Mouse (Mus musculus) heart, postnatal 4 days (tissue): Measurements from ENCODE around the gene Pck1. TPM values are rescaled to one million over a fixed set of nuclear protein-coding genes. Genes with fewer than 3 reads are reported as not detected.
A peak's percentile ranks its signal among the peaks of the same experiment; 100 is the strongest.

ENCODE experiments used
- DNase-seq: peaks from one replicate; pipeline ENCODE4 v3.0.0; 2021
- total RNA-seq, 2 experiments: library from RNA; stranded (reverse); gene quantifications; 2 replicates each; pipeline ENCODE4 v1.2.3; 2021

Pck1 gene
- total RNA-seq, 2 experiments from 2014 or later = 4.6 to 5.4 TPM

GRCm38 (mm10) chr2:173151352-173151751, 1.5 kb upstream of the Pck1 start:
- DNase-seq = no peak

DNA sequence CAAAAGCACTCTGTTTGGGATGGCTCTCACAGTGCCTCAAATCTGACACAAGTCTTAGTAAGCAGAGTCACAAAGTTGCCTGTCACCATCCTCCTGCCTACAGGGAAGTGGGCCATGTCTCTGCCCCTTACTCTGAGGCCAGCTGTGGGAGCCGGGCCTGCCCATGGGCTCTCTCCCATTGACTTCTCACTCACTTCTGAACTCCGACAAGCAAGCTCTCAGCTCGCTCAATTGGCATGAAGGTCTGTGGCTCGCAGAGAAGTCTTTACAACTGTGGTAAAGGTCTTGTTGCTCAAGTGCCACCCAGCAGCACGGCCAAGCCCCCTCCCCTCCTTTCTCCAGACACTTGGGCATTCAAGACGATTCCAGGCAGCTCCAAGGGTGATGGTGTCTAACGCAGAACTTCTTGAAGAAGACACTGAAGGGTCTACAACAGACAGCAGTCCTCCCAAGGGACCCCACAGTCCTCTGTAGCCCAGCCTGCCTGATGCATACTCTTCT, 1.0 kb upstream of the Pck1 start:
- DNase-seq = no peak

DNA sequence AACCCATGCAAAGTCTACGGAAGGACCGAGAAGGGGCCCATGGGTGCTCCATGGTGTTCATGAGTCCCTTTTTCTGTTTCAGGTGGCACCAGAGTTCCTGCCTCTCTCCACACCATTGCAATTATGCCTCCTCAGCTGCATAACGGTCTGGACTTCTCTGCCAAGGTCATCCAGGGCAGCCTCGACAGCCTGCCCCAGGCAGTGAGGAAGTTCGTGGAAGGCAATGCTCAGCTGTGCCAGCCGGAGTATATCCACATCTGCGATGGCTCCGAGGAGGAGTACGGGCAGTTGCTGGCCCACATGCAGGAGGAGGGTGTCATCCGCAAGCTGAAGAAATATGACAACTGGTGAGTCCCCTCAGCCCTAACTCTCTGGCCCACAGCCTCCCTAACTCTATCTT, 418 bp downstream of the Pck1 start:
- DNase-seq = no peak

DNA sequence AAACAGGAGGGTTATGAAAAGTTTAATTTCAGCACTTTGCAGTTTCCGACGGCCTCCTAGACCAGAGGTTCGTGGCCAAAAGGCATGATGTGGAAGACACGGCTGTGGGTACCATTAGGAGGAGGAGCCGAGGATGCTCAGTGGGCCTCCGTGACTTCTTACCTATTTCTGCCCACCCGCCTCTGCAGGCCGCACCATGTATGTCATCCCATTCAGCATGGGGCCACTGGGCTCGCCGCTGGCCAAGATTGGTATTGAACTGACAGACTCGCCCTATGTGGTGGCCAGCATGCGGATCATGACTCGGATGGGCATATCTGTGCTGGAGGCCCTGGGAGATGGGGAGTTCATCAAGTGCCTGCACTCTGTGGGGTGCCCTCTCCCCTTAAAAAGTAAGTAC, 1.7 kb downstream of the Pck1 start:
- DNase-seq = no peak

DNA sequence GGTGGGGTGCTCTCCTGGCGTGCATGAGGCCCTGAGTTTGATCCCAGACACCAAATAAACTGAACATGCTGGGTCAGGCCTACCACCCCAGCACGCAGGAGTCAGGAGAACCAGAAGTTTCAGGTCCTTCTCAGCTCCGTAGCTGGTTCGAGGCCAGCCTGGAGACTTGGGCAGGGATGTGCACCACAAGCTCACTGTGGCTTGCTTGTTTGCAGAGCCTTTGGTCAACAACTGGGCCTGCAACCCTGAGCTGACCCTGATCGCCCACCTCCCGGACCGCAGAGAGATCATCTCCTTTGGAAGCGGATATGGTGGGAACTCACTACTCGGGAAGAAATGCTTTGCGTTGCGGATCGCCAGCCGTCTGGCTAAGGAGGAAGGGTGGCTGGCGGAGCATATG, 2.1 kb downstream of the Pck1 start:
- DNase-seq = no peak

GRCm38 (mm10) chr2:173155907-173156306, 3.1 kb downstream of the Pck1 start:
- DNase-seq = no peak

DNA sequence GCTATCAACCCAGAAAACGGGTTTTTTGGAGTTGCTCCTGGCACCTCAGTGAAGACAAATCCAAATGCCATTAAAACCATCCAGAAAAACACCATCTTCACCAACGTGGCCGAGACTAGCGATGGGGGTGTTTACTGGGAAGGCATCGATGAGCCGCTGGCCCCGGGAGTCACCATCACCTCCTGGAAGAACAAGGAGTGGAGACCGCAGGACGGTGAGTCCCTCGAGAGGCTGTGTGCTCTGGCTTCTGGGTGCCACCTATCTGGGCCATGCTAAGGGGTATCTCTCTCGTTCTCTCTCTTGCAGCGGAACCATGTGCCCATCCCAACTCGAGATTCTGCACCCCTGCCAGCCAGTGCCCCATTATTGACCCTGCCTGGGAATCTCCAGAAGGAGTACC, 4.1 kb downstream of the Pck1 start:
- DNase-seq = no peak

DNA sequence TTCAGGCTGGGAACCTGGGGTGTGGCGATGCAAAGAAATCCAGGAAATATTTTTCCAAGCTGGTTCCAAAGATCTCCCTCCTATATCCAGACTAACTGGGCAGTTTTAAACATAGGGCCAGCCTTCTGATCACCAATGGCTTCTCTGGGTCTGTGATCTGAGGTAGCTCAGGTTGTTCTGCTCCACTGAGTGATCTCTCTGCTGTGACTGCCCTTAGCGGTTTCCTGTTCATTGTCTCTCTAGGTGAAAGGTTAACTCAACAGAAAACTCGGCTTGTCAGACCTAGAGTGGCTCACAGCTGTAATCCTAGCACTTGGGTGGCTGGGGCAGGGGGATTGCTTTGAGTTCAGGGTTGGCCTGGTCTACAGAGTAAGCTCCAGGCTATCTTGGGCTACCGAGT, 4.5 kb downstream of the Pck1 start:
- no peak for DNase-seq

GRCm38 (mm10) chr2:173157871-173158270, 5.0 kb downstream of the Pck1 start:
- no peak for DNase-seq

GRCm38 (mm10) chr2:173158390-173159055, 5.7 kb downstream of the Pck1 start:
- no peak for DNase-seq

DNA sequence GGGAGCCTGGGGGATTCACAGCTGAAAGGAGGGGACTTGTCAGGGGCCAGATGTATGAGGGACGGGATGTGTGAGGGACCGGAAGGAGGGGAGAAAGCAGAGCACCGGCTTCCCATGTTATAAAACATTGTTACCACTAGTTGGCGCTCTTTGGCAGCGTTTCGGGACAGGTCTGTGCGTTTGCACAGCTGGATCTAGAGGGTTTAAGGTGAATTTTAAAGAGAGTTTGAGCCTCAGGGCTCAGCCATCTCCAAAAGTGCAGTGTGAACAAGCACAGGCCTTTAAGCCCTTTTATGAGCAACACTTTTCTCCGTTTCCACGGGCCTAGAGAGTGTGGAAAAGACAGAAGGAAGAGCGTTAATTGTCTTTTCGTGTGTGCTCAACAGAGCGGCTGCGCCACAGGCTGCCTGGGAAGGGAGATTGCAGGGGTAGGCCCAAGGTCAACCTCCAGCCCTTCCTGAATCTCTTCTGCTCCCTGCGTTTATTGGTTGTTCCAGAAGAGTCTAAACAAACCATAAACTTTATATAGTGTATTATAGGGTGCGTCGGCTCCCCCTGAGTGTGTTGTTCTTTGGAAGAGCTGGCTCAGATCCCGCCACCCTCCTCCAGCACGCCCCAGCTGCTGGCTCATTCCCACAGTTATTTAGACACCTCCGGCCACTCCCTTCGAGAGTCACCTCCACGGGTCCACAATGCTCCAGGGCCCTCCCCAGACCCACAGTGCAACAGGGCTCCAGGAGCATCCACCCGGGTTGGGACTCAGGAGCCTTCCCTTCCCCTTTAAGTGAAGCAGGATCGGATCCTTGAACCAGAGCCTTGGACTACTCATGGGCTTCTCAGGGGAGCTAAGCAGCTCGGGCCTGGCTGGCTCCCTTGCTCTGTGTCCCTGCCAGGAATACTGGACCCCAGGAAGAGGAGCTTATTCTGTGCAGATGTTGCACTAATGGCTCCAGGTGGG, 6.8 kb downstream of the Pck1 start:
- DNase-seq = peak; percentile 81

DNA sequence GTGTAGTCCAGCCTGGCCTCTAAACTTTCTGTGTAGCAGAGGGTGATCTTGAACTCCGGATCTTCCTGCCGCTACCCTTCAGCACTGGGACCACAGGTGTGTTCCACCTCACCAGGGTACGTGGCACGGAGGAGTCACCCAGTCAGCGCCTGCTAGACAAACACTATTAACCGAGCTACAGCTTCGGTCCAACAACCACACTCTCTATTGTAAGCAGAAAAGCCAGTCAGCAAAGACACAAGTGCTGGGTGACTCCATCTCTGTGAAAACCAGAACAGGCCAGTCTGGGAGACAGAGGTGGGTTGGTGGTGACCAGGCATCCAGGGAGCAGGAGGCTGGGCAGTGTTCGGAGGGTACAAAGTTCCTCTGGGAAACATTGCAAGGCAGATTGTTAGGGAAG, 10.5 kb downstream of the Pck1 start:
- no peak for DNase-seq

- DNase-seq = peak; percentile 40
These were observed 11.5 kb downstream of the Pck1 start for GRCm38 (mm10) chr2:173164358-173164757.

- DNase-seq = no peak
These were observed 12.1 kb downstream of the Pck1 start for GRCm38 (mm10) chr2:173164946-173165345.

- no peak for DNase-seq
These were observed 12.5 kb downstream of the Pck1 start for GRCm38 (mm10) chr2:173165357-173165756.

GRCm38 (mm10) chr2:173168411-173168851, 15.6 kb downstream of the Pck1 start:
- peak; percentile 55 for DNase-seq

GRCm38 (mm10) chr2:173170081-173170480, 17.2 kb downstream of the Pck1 start:
- DNase-seq = no peak

DNA sequence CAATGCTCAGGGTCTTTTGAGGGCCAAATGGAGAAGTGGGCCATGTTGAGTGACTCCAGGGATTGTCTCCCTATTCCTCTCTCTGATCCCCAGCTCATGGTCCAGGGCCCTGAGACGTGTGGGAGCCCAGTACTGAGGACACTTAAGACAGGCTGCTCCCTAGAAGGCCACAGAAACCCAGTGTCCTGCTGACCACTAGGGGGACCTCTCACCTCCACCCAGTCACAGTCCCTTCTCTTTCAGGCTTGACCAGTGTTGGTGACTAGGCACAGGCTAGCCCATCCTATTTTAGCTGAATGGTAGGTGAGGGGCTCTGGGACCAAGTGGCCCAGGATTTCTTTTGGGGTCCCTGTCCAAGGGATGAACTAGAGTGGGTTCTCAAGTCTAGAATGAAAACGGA, 17.9 kb downstream of the Pck1 start:
- DNase-seq = no peak

- DNase-seq = peak; percentile 61
These were observed 18.6 kb downstream of the Pck1 start for GRCm38 (mm10) chr2:173171470-173171869.

DNA sequence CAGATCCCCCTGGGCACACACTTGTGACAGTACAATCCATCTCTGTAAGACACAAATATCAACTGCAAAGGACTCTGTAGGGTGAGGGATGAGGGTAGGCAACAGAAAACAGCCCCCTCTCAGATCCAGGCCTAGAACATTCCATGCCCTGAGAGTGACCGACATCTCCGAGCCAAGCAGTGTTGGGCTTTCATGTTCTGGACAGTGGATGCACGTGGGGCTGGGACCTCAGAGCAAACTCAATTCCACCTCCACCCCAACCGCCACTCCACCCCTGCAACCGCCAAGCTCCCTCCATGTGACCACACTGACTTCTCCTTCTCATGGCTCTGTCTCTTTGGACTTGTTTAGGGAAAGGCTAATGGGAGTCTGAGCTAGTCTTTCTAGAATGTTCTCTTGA, 19.1 kb downstream of the Pck1 start:
- DNase-seq = no peak

DNA sequence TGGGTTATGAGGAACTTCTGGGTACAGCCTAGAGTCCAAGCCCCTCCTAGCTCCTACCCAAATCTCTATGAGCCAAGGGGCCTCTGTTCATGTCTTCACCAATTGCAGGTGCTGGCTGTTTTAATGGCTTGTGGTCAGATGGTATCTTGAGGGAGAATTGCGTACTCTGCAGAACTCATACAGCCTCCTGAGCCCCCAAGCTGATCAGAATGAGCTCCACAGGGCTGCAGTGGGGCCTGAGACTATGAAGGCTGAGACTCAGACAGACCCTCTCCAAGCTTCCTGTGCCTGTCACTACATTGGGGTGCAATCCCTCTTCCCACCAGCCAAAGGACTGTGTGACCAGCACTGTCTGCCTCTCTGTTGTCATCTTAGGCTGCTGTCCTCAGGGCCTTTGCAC, 19.5 kb downstream of the Pck1 start:
- no peak for DNase-seq

GRCm38 (mm10) chr2:173173008-173173407, 20.2 kb downstream of the Pck1 start:
- DNase-seq = no peak
